Mouse (Mus musculus): ENCODE measurements around the gene Klk12. TPM values are rescaled to one million over a fixed set of nuclear protein-coding genes. Genes with fewer than 3 reads are reported as not detected.
A peak's percentile ranks its signal among the peaks of the same experiment; 100 is the strongest.

The Klk12 gene
- polyA plus RNA-seq, 1 experiment from 2014 or later = not detected

GRCm38 (mm10) chr7:43774802-43775201, 6.1 kb downstream of the Klk12 start:
- no peaks in the 10 kb centered on the region for H3K36me3 ChIP-seq (ENCODE audit: control insufficient read depth, insufficient read depth, low read length)
- H3K4me1 ChIP-seq (ENCODE audit: control insufficient read depth, insufficient read depth, low read length) = no peaks in the 10 kb centered on the region
- no peak for DNase-seq
- no peaks in the 10 kb centered on the region for H3K9me3 ChIP-seq (ENCODE audit: control insufficient read depth, low read length)
- WGBS = 38% methylated on average over 6 of the region's 6 CpGs
- H3K27ac ChIP-seq (replicated peaks; ENCODE audit: low read depth, low read length) = no peak overlapping the region
- ATAC-seq (ENCODE audit: low FRiP score, low TSS enrichment) = 0 out of 2 replicates have a peak, but pooled peaks have one; percentile 28
- H3K9ac ChIP-seq (replicated peaks; ENCODE audit: low read length) = no peak overlapping the region
- H3K4me3 ChIP-seq (replicated peaks; ENCODE audit: low read depth, low read length) = no peak overlapping the region
- H3K27me3 ChIP-seq (ENCODE audit: control insufficient read depth, insufficient read depth, low read length) = no peaks in the 10 kb centered on the region
- no peak overlapping the region for H3K4me2 ChIP-seq (ENCODE audit: low read length)

GRCm38 (mm10) chr7:43775311-43776057, 6.8 kb downstream of the Klk12 start:
- Histone ChIP-seq H3K9me3 (ENCODE audit: control insufficient read depth, low read length) (no peaks in the 10 kb centered on the region), H3K9ac (replicated peaks; ENCODE audit: low read length) (no peak overlapping the region), H3K27ac (replicated peaks; ENCODE audit: low read depth, low read length) (no peak overlapping the region), H3K4me2 (ENCODE audit: low read length) (no peak overlapping the region), H3K4me1 (ENCODE audit: control insufficient read depth, insufficient read depth, low read length) (no peaks in the 10 kb centered on the region), H3K27me3 (ENCODE audit: control insufficient read depth, insufficient read depth, low read length) (no peaks in the 10 kb centered on the region), H3K36me3 (ENCODE audit: control insufficient read depth, insufficient read depth, low read length) (no peaks in the 10 kb centered on the region), H3K4me3 (replicated peaks; ENCODE audit: low read depth, low read length) (no peak overlapping the region)
- DNase-seq (no peak), ATAC-seq (ENCODE audit: low FRiP score, low TSS enrichment) (no peak)
- WGBS = 55% methylated on average over 7 of the region's 7 CpGs

DNA sequence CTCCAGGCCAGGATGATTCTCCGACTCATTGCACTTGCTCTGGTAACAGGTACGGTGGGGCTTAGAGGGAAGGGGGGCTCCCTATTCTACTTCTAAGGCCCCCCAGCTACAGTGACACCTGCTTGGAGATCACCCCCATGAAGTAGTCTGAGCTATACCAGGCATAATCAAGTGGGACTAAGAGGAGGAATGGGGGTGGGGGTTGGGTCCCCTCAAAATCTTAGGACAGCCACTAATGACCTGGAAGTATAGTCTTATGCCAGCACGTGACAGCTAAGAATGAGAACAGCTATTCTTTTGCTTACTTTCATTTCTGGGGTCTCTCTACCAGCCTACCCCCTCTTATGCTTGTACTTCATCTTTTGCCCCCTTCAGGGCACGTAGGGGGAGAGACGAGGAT, 7.8 kb downstream of the Klk12 start:
- Histone ChIP-seq H3K4me3 (replicated peaks; ENCODE audit: low read depth, low read length) (no peak overlapping the region), H3K27ac (replicated peaks; ENCODE audit: low read depth, low read length) (no peak overlapping the region), H3K27me3 (ENCODE audit: control insufficient read depth, insufficient read depth, low read length) (no peaks in the 10 kb centered on the region), H3K4me2 (ENCODE audit: low read length) (no peak overlapping the region), H3K4me1 (ENCODE audit: control insufficient read depth, insufficient read depth, low read length) (no peaks in the 10 kb centered on the region), H3K9ac (replicated peaks; ENCODE audit: low read length) (no peak overlapping the region), H3K36me3 (ENCODE audit: control insufficient read depth, insufficient read depth, low read length) (no peaks in the 10 kb centered on the region), H3K9me3 (ENCODE audit: control insufficient read depth, low read length) (no peaks in the 10 kb centered on the region)
- 85% methylated on average over 5 of the region's 5 CpGs for WGBS
- no peak for ATAC-seq (ENCODE audit: low FRiP score, low TSS enrichment)
- no peak for DNase-seq

DNA sequence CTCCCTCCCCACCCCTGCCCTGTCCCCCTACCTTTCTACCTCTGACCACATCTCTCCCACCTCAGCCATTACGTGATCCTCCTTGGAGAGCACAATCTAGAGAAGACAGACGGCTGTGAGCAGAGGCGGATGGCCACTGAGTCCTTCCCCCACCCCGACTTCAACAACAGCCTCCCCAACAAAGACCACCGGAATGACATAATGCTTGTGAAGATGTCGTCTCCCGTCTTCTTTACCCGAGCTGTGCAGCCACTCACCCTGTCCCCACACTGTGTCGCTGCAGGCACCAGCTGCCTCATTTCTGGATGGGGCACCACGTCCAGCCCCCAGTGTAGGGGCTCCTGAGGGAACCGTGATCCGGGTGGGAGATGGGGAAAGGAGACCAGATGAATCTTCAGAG, 8.7 kb downstream of the Klk12 start:
- H3K9ac ChIP-seq (replicated peaks; ENCODE audit: low read length) = no peak overlapping the region
- H3K4me1 ChIP-seq (ENCODE audit: control insufficient read depth, insufficient read depth, low read length) = peaks cover under 1% of the 10 kb centered on the region; the same call in 1 of the 2 replicates
- H3K4me2 ChIP-seq (ENCODE audit: low read length) = no peak overlapping the region
- no peak overlapping the region for H3K4me3 ChIP-seq (replicated peaks; ENCODE audit: low read depth, low read length)
- WGBS = 89% methylated on average over 12 of the region's 12 CpGs
- DNase-seq = no peak
- H3K36me3 ChIP-seq (ENCODE audit: control insufficient read depth, insufficient read depth, low read length) = no peaks in the 10 kb centered on the region
- ATAC-seq (ENCODE audit: low FRiP score, low TSS enrichment) = no peak
- H3K27ac ChIP-seq (replicated peaks; ENCODE audit: low read depth, low read length) = no peak overlapping the region
- no peaks in the 10 kb centered on the region for H3K27me3 ChIP-seq (ENCODE audit: control insufficient read depth, insufficient read depth, low read length)
- no peaks in the 10 kb centered on the region for H3K9me3 ChIP-seq (ENCODE audit: control insufficient read depth, low read length)

GRCm38 (mm10) chr7:43778176-43778970, 9.7 kb downstream of the Klk12 start:
- ATAC-seq (ENCODE audit: low FRiP score, low TSS enrichment) (no peak), DNase-seq (no peak)
- no peaks in the 10 kb centered on the region for H3K36me3 ChIP-seq (ENCODE audit: control insufficient read depth, insufficient read depth, low read length)
- H3K27me3 ChIP-seq (ENCODE audit: control insufficient read depth, insufficient read depth, low read length) = 0 out of 2 replicates have a peak, but pooled peaks cover 4% of the 10 kb centered on the region
- 93% methylated on average over 10 of the region's 10 CpGs for WGBS
- H3K9me3 ChIP-seq (ENCODE audit: control insufficient read depth, low read length) = no peaks in the 10 kb centered on the region
- no peak overlapping the region for H3K27ac ChIP-seq (replicated peaks; ENCODE audit: low read depth, low read length)
- no peak overlapping the region for H3K9ac ChIP-seq (replicated peaks; ENCODE audit: low read length)
- no peak overlapping the region for H3K4me2 ChIP-seq (ENCODE audit: low read length)
- peaks cover 3% of the 10 kb centered on the region; the same call in 1 of the 2 replicates for H3K4me1 ChIP-seq (ENCODE audit: control insufficient read depth, insufficient read depth, low read length)
- H3K4me3 ChIP-seq (replicated peaks; ENCODE audit: low read depth, low read length) = no peak overlapping the region

- Histone ChIP-seq H3K4me3 (replicated peaks; ENCODE audit: low read depth, low read length) (no peak overlapping the region), H3K27ac (replicated peaks; ENCODE audit: low read depth, low read length) (no peak overlapping the region), H3K9ac (replicated peaks; ENCODE audit: low read length) (no peak overlapping the region), H3K9me3 (ENCODE audit: control insufficient read depth, low read length) (no peaks in the 10 kb centered on the region), H3K4me1 (ENCODE audit: control insufficient read depth, insufficient read depth, low read length) (peaks cover 3% of the 10 kb centered on the region; the same call in 1 of the 2 replicates), H3K27me3 (ENCODE audit: control insufficient read depth, insufficient read depth, low read length) (0 out of 2 replicates have a peak, but pooled peaks cover 4% of the 10 kb centered on the region), H3K36me3 (ENCODE audit: control insufficient read depth, insufficient read depth, low read length) (no peaks in the 10 kb centered on the region), H3K4me2 (ENCODE audit: low read length) (no peak overlapping the region)
- no peak for DNase-seq
- 74% methylated on average over 6 of the region's 6 CpGs for WGBS
- ATAC-seq (ENCODE audit: low FRiP score, low TSS enrichment) = no peak
Measured at GRCm38 (mm10) chr7:43780241-43780640, 11.5 kb downstream of the Klk12 start.

DNA sequence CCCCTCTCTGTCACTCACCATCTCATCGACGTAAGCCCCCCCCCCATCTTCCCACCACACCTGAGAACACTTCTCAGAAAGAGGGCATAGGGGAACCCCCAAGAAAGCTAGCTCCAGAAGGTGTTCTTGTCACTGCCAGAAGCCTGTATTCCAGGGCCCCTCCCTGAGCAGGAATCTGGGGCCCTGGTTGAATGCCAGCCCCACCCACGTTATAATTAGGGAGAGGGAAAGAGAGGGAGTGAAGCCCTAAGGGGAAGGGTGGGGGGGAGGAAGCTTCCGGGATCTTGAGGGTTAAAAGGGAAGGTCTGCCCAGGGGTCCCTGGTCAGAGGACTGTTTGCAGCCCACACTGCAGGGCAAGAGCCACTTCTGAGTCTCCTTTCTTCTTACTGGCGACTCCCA, 12.0 kb downstream of the Klk12 start, which contains the start of gene Klk10:
TSS of gene Klk10 (plus strand) at position 290 of the 400 bp plus-strand sequence.
- Histone ChIP-seq H3K27me3 (ENCODE audit: control insufficient read depth, insufficient read depth, low read length) (0 out of 2 replicates have a peak, but pooled peaks cover 4% of the 10 kb centered on the region), H3K36me3 (ENCODE audit: control insufficient read depth, insufficient read depth, low read length) (no peaks in the 10 kb centered on the region), H3K4me1 (ENCODE audit: control insufficient read depth, insufficient read depth, low read length) (peaks cover 3% of the 10 kb centered on the region; the same call in 1 of the 2 replicates), H3K4me3 (replicated peaks; ENCODE audit: low read depth, low read length) (no peak within 1 kb of the TSS), H3K9me3 (ENCODE audit: control insufficient read depth, low read length) (no peaks in the 10 kb centered on the region), H3K9ac (replicated peaks; ENCODE audit: low read length) (no peak within 1 kb of the TSS), H3K27ac (replicated peaks; ENCODE audit: low read depth, low read length) (no peak within 1 kb of the TSS), H3K4me2 (ENCODE audit: low read length) (no peak within 1 kb of the TSS)
- DNase-seq (no peak), ATAC-seq (ENCODE audit: low FRiP score, low TSS enrichment) (no peak)
- 55% methylated on average over 5 of the region's 5 CpGs for WGBS

GRCm38 (mm10) chr7:43781541-43781940, 12.8 kb downstream of the Klk12 start:
- Histone ChIP-seq H3K36me3 (ENCODE audit: control insufficient read depth, insufficient read depth, low read length) (no peaks in the 10 kb centered on the region), H3K4me2 (ENCODE audit: low read length) (no peak overlapping the region), H3K9ac (replicated peaks; ENCODE audit: low read length) (no peak overlapping the region), H3K27ac (replicated peaks; ENCODE audit: low read depth, low read length) (no peak overlapping the region), H3K9me3 (ENCODE audit: control insufficient read depth, low read length) (no peaks in the 10 kb centered on the region), H3K27me3 (ENCODE audit: control insufficient read depth, insufficient read depth, low read length) (0 out of 2 replicates have a peak, but pooled peaks cover 4% of the 10 kb centered on the region), H3K4me3 (replicated peaks; ENCODE audit: low read depth, low read length) (no peak overlapping the region), H3K4me1 (ENCODE audit: control insufficient read depth, insufficient read depth, low read length) (peaks cover 3% of the 10 kb centered on the region; the same call in 1 of the 2 replicates)
- ATAC-seq (ENCODE audit: low FRiP score, low TSS enrichment) (no peak), DNase-seq (no peak)
- WGBS = 92% methylated on average over 11 of the region's 11 CpGs

Data from midbrain, embryonic 14.5 days (tissue).